Mouse (Mus musculus) hindbrain, embryonic 12.5 days (tissue): ENCODE results near the gene Fgf22. TPM values are rescaled to one million over a fixed set of nuclear protein-coding genes. Genes with fewer than 3 reads are reported as not detected.

ENCODE experiments used
- ATAC-seq: fragments of 200-750 bp; cut with Nextera tagmentation; 2 replicates; pipeline ENCODE4 v1.8.0; 2017; ENCODE audit warnings: moderate TSS enrichment; ENCODE audit not compliant: low FRiP score
- H3K27ac ChIP-seq: fragments of 300-500 bp; sonication (generic); 2 replicates; pipeline ENCODE4 v1.5.1; 2016; ENCODE audit warnings: mild to moderate bottlenecking
- H3K27me3 ChIP-seq: fragments of 300-500 bp; sonication (generic); 2 replicates; pipeline ENCODE4 v1.6.1; 2016; ENCODE audit warnings: mild to moderate bottlenecking
- H3K36me3 ChIP-seq: fragments of 300-500 bp; sonication (generic); 2 replicates; pipeline ENCODE4 v1.6.1; 2016; ENCODE audit warnings: mild to moderate bottlenecking
- H3K4me1 ChIP-seq: fragments of 300-500 bp; sonication (generic); 2 replicates; pipeline ENCODE4 v1.6.1; 2016
- H3K4me2 ChIP-seq: fragments of 300-500 bp; sonication (generic); replicated peaks from 2 replicates; pipeline ENCODE4 v1.6.1; 2016; ENCODE audit warnings: mild to moderate bottlenecking
- H3K4me3 ChIP-seq: fragments of 300-500 bp; sonication (generic); 2 replicates; pipeline ENCODE4 v1.5.1; 2016; ENCODE audit warnings: mild to moderate bottlenecking
- H3K9ac ChIP-seq: fragments of 300-500 bp; sonication (generic); 2 replicates; pipeline ENCODE4 v1.6.1; 2016; ENCODE audit warnings: mild to moderate bottlenecking, moderate library complexity
- H3K9me3 ChIP-seq: fragments of 300-500 bp; sonication (generic); replicated peaks from 2 replicates; pipeline ENCODE4 v1.6.1; 2016; ENCODE audit warnings: mild to moderate bottlenecking
- WGBS: fragments of 180-500 bp; shearing (Covaris S2); methylation state at CpG from one replicate; pipeline ENCODE4 v1.1.7; 2016; 5-methylcytosine and 5-hydroxymethylcytosine counted together
- polyA plus RNA-seq: library from polyadenylated mRNA; unstranded; fragments of >200 nt; fragmentation: Nextera tagmentation; extraction: Ambion mirVana; gene quantifications from 2 replicates; pipeline ENCODE4 v1.2.1, GENCODE M21; 2016

The Fgf22 gene
- polyA plus RNA-seq, 1 experiment from 2014 or later = 0.72 TPM

- ATAC-seq = peak; percentile 12
- peaks cover 55% of the 10 kb centered on the region for H3K27me3 ChIP-seq
- WGBS = under 1% methylated on average over 44 of the region's 44 CpGs
Observed at GRCm38 (mm10) chr10:79716988-79717355, 37.9 kb upstream of the Fgf22 start.

GRCm38 (mm10) chr10:79717640-79718357, 37.1 kb upstream of the Fgf22 start:
- Histone ChIP-seq H3K9me3 (no peaks in the 10 kb centered on the region), H3K4me1 (peaks cover 18% of the 10 kb centered on the region), H3K4me2 (peak overlapping the region; percentile 99), H3K27me3 (peaks cover 55% of the 10 kb centered on the region), H3K9ac (peak overlapping the region; percentile 74; the same call in 1 of the 2 replicates), H3K4me3 (peak overlapping the region; percentile 72), H3K27ac (no peak overlapping the region), H3K36me3 (no peaks in the 10 kb centered on the region)
- 0 out of 2 replicates have a peak, but pooled peaks have one; percentile 14 for ATAC-seq
- whole genome bisulfite sequencing = 5% methylated on average over 43 of the region's 43 CpGs

More at GRCm38 (mm10) chr10:79716988-79717355, 37.9 kb upstream of the Fgf22 start:
- Histone ChIP-seq H3K4me2 (peak overlapping the region; percentile 99), H3K4me3 (peak overlapping the region; percentile 72), H3K4me1 (peaks cover 18% of the 10 kb centered on the region), H3K9ac (peak overlapping the region; percentile 74), H3K36me3 (peaks cover 2% of the 10 kb centered on the region), H3K27ac (no peak overlapping the region), H3K9me3 (no peaks in the 10 kb centered on the region)

DNA sequence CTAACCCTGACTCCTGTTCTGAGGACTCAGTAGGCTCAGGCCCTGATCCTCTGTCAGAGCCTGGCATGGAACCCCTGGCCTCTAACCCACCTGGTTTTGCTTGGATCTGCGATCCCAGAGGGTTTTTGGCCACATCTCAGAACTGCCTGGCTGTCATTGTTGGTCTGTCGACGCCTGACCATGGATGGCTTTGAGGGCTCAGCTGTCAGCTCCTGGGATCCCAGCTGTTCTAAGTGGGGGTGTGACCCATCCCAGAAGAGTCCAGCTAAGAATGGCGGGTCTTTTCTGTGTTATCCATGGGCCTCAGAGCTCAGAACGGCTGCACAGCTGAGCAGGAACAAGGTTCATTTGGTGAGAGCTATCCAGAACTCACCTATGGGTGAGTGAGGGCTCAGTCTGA, 33.8 kb upstream of the Fgf22 start:
- Histone ChIP-seq H3K4me2 (no peak overlapping the region), H3K4me1 (peaks cover 18% of the 10 kb centered on the region), H3K27me3 (peaks cover 39% of the 10 kb centered on the region), H3K36me3 (no peaks in the 10 kb centered on the region), H3K27ac (no peak overlapping the region), H3K9me3 (no peaks in the 10 kb centered on the region), H3K9ac (no peak overlapping the region), H3K4me3 (no peak overlapping the region)
- 60% methylated on average over 5 of the region's 5 CpGs for WGBS
- ATAC-seq = no peak

- ATAC-seq = no peak
- H3K4me1 ChIP-seq = no peaks in the 10 kb centered on the region; the same call in 1 of the 2 replicates
- H3K9ac ChIP-seq = no peak overlapping the region
- H3K27ac ChIP-seq = no peak overlapping the region
- H3K27me3 ChIP-seq = peaks cover 20% of the 10 kb centered on the region
- no peak overlapping the region for H3K4me3 ChIP-seq
- no peak overlapping the region for H3K4me2 ChIP-seq
- no peaks in the 10 kb centered on the region for H3K36me3 ChIP-seq
- no peaks in the 10 kb centered on the region for H3K9me3 ChIP-seq
- 64% methylated on average over 6 of the region's 6 CpGs for WGBS
Observed at GRCm38 (mm10) chr10:79723047-79723446, 31.8 kb upstream of the Fgf22 start.

DNA sequence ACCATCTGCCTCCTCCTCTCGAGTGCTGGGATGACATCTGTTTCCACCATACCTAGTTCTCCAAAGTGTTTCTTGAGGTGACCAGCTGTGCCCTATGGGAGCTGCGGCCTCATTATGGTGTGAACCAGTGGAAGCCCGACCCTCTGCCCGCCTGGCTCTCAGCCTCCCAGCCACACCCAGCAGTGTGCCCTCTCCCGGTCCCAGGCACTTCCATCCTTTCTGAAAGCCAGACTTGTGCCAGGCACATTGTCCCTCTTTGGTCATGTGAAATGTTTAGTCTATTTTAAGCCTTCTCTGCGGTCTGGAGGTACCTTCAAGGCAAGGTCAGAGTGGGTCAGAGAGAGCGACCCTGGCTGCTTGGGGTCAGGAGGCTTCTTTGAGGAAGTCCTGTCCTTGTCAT, 31.2 kb upstream of the Fgf22 start:
- Histone ChIP-seq H3K4me2 (no peak overlapping the region), H3K9ac (no peak overlapping the region), H3K4me3 (no peak overlapping the region), H3K9me3 (no peaks in the 10 kb centered on the region), H3K27ac (no peak overlapping the region), H3K36me3 (no peaks in the 10 kb centered on the region), H3K4me1 (no peaks in the 10 kb centered on the region; the same call in none of the 2 replicates), H3K27me3 (peaks cover 14% of the 10 kb centered on the region)
- WGBS = 81% methylated on average over 7 of the region's 7 CpGs
- ATAC-seq = no peak

- Histone ChIP-seq H3K4me3 (no peak overlapping the region), H3K27ac (no peak overlapping the region), H3K4me2 (no peak overlapping the region), H3K9ac (no peak overlapping the region), H3K36me3 (no peaks in the 10 kb centered on the region), H3K4me1 (no peaks in the 10 kb centered on the region; the same call in none of the 2 replicates), H3K9me3 (no peaks in the 10 kb centered on the region), H3K27me3 (no peaks in the 10 kb centered on the region)
- WGBS = 39% methylated on average over 11 of the region's 11 CpGs
- no peak for ATAC-seq
Observed at GRCm38 (mm10) chr10:79726090-79726489, 28.8 kb upstream of the Fgf22 start.

GRCm38 (mm10) chr10:79728323-79729249, 26.3 kb upstream of the Fgf22 start:
- H3K9ac ChIP-seq = no peak overlapping the region
- no peak overlapping the region for H3K4me2 ChIP-seq
- H3K4me1 ChIP-seq = no peaks in the 10 kb centered on the region; the same call in none of the 2 replicates
- H3K4me3 ChIP-seq = no peak overlapping the region
- H3K27ac ChIP-seq = no peak overlapping the region
- no peaks in the 10 kb centered on the region for H3K27me3 ChIP-seq
- ATAC-seq = 0 out of 2 replicates have a peak, but pooled peaks have one; percentile 14
- H3K9me3 ChIP-seq = 0 out of 2 replicates have a peak, but pooled peaks cover 4% of the 10 kb centered on the region
- WGBS = 73% methylated on average over 28 of the region's 28 CpGs
- no peaks in the 10 kb centered on the region; the same call in 1 of the 2 replicates for H3K36me3 ChIP-seq

DNA sequence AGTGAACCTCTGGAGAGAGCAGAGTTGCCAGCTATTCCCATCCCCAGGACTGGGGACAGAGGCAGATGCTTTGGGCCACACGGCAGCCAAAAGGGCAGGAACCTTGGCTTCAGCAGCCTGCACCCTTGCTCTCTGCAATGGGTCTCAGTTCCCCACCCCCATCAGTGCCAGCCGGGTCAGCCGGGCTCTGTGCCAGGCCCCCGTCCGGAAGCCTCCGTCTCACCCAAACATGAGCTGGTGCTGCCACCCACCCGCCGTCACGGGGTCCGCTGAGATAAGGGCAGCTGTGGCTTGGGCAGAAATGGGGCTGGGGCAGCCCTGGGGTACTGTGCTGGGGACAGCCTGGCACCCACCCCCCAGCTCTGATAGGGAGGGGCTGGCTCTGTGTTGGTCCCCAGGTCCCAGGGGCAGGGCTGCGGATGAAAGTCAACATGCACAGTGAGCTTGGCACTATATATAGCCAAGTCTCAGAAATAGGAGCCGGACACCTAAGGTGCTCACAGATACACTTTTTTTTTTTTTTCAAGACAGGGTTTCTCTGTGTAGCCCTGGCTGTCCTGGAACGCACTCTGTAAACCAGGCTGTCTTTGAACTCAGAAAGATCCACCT, 25.4 kb upstream of the Fgf22 start:
- Histone ChIP-seq H3K27ac (no peak overlapping the region), H3K36me3 (peaks cover 8% of the 10 kb centered on the region), H3K9ac (no peak overlapping the region), H3K4me1 (no peaks in the 10 kb centered on the region; the same call in none of the 2 replicates), H3K9me3 (0 out of 2 replicates have a peak, but pooled peaks cover 4% of the 10 kb centered on the region), H3K4me3 (no peak overlapping the region), H3K27me3 (no peaks in the 10 kb centered on the region), H3K4me2 (no peak overlapping the region)
- WGBS = 87% methylated on average over 13 of the region's 13 CpGs
- ATAC-seq = no peak

DNA sequence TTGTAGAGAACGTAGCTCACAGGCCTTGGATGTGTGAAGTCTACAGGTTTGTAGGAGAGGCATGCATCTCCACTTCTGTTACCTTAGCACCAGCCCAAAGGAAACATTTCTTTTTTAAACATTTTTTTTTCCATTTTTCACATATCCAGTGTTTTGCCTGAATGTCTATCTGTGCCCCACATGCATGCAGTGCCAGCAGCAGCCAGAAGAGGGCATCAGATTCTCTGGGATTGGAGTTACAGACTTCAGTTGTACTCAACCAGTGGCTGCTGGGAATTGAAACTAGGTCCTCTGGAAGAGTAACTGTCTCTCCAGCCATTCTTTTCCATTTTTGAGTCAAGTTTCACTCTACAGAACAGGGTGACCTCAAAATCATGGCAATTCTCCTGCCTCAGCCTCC, 22.4 kb upstream of the Fgf22 start:
- WGBS = 100% methylated on average over 1 of the region's 1 CpGs
- H3K36me3 ChIP-seq = peaks cover 38% of the 10 kb centered on the region
- ATAC-seq = no peak

GRCm38 (mm10) chr10:79733847-79734246, 21.0 kb upstream of the Fgf22 start:
- Histone ChIP-seq H3K9me3 (peaks cover 12% of the 10 kb centered on the region), H3K4me3 (no peak overlapping the region), H3K27ac (no peak overlapping the region), H3K9ac (no peak overlapping the region), H3K27me3 (peaks cover 20% of the 10 kb centered on the region), H3K36me3 (peaks cover 52% of the 10 kb centered on the region), H3K4me2 (no peak overlapping the region), H3K4me1 (peaks cover 5% of the 10 kb centered on the region; the same call in 1 of the 2 replicates)
- 97% methylated on average over 15 of the region's 15 CpGs for WGBS
- no peak for ATAC-seq

More for the DNA sequence above, 22.4 kb upstream of the Fgf22 start:
- peaks cover 20% of the 10 kb centered on the region for H3K27me3 ChIP-seq
- no peak overlapping the region for H3K9ac ChIP-seq
- no peak overlapping the region for H3K4me3 ChIP-seq
- 0 out of 2 replicates have a peak, but pooled peaks cover 9% of the 10 kb centered on the region for H3K9me3 ChIP-seq
- no peak overlapping the region for H3K27ac ChIP-seq
- H3K4me2 ChIP-seq = no peak overlapping the region
- peaks cover 5% of the 10 kb centered on the region for H3K4me1 ChIP-seq

GRCm38 (mm10) chr10:79735361-79735760, 19.5 kb upstream of the Fgf22 start:
- Histone ChIP-seq H3K36me3 (peaks cover 67% of the 10 kb centered on the region), H3K4me3 (0 out of 2 replicates have a peak overlapping the region, but pooled peaks have one; percentile 6), H3K9me3 (peaks cover 28% of the 10 kb centered on the region), H3K27me3 (peaks cover 20% of the 10 kb centered on the region), H3K9ac (peak overlapping the region; percentile 8; the same call in 1 of the 2 replicates), H3K4me1 (peaks cover 5% of the 10 kb centered on the region; the same call in 1 of the 2 replicates), H3K4me2 (peak overlapping the region; percentile 24), H3K27ac (no peak overlapping the region)
- ATAC-seq = no peak
- 32% methylated on average over 43 of the region's 52 CpGs for WGBS
